19 mouse cellular contexts compared by ENCODE assay signal in the genomic region with DNA sequence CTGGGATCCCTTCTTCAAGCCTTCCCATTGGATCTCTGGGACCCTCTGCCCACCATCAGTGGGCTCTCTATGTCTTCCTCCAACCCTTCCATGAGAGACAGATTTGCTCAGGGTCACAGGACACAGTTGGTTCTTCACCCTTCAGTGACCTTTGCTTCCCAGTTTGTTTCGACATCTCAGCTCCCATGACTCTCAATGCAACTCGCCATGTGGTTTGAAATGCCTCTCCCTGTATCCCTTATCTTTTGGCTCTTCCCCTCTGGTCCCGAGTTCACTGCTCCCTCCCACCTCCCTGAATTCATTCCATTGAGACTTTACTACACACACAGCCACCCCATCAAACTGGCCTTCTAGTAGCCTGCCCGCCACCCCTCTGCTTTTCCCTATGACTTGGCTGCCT.
A peak's percentile ranks its signal among the peaks of the same experiment; 100 is the strongest.
DNase-seq lines count a peak whose midpoint lies in the region; ATAC-seq lines count a peak whose summit lies in the region.
"Had no signal": no experiment of that assay in that cellular context is flagged by ENCODE, and none has a peak within 500 bp of the region (broad histone marks: within the 10 kb centered on the region; RNA-seq: fewer than 3 reads in every experiment).

No protein-coding gene starts in this region.

- no peak overlapping the region for H3K4me2 ChIP-seq in liver, embryonic 16.5 days (ENCODE audit: low read depth, low read length)
- H3K4me2 ChIP-seq: heart, embryonic 11.5 days; hindbrain, embryonic 12.5 days; hindbrain, embryonic 15.5 days had no signal

- DNase-seq in heart, adult 11 months = peak; percentile 87
- DNase-seq in heart, embryonic 10.5 days (ENCODE audit: low spot score) = no peak
- no peak for DNase-seq in liver
- DNase-seq in yolk sac, embryonic 10.5 days (ENCODE audit: low spot score) = peak; percentile 84
- DNase-seq in forebrain, embryonic 10.5 days (ENCODE audit: extremely low spot score, low spot score) = no peak
- DNase-seq: adrenal gland, adult 2 months; adrenal gland, postnatal 14 days; cerebellum, adult 11-12 months; cerebellum, adult 8-10 months; cerebellum, postnatal 10 days; cerebellum, postnatal 36 days; gastrocnemius, postnatal 25 days; heart, adult 2 months had no signal

- peak; percentile 63 for ATAC-seq in liver, embryonic 16.5 days (ENCODE audit: low read depth)
- ATAC-seq: CD4-positive, CD25-positive, alpha-beta regulatory T cell, adult 4 months; forebrain, embryonic 14.5 days had no signal

- no peaks in the 10 kb centered on the region for H3K9me3 ChIP-seq in heart, embryonic 10.5 days
- no peaks in the 10 kb centered on the region for H3K9me3 ChIP-seq in liver, embryonic 16.5 days (replicated peaks; ENCODE audit: control insufficient read depth, low read length)
- H3K9me3 ChIP-seq in forebrain, embryonic 10.5 days = no peaks in the 10 kb centered on the region
- H3K9me3 ChIP-seq: hindbrain, embryonic 12.5 days; hindbrain, embryonic 15.5 days had no signal

- H3K27ac ChIP-seq in heart, embryonic 10.5 days = no peak overlapping the region
- no peak overlapping the region for H3K27ac ChIP-seq in liver, embryonic 16.5 days (ENCODE audit: low read length)
- H3K27ac ChIP-seq in forebrain, embryonic 10.5 days = no peak overlapping the region
- H3K27ac ChIP-seq: heart, adult 2 months; hindbrain, embryonic 12.5 days; hindbrain, embryonic 15.5 days had no signal

- no peak overlapping the region for H3K4me3 ChIP-seq in heart, embryonic 10.5 days
- H3K4me3 ChIP-seq in liver, embryonic 16.5 days (ENCODE audit: low read depth, low read length) = no peak overlapping the region
- no peak overlapping the region for H3K4me3 ChIP-seq in forebrain, embryonic 10.5 days
- H3K4me3 ChIP-seq: heart, adult 2 months; hindbrain, embryonic 12.5 days; hindbrain, embryonic 15.5 days had no signal

- no peak overlapping the region for H3K9ac ChIP-seq in liver, embryonic 16.5 days (ENCODE audit: low read depth, low read length)
- H3K9ac ChIP-seq: hindbrain, embryonic 12.5 days; hindbrain, embryonic 15.5 days had no signal

- no peaks in the 10 kb centered on the region for H3K27me3 ChIP-seq in heart, embryonic 10.5 days (ENCODE audit: insufficient read depth, poor library complexity, severe bottlenecking)
- H3K27me3 ChIP-seq in liver, embryonic 16.5 days (ENCODE audit: control insufficient read depth, insufficient read depth, low read depth, low read length) = no peaks in the 10 kb centered on the region
- H3K27me3 ChIP-seq in forebrain, embryonic 10.5 days (ENCODE audit: poor library complexity, severe bottlenecking) = no peaks in the 10 kb centered on the region
- H3K27me3 ChIP-seq: hindbrain, embryonic 12.5 days; hindbrain, embryonic 15.5 days had no signal

- peaks cover 12% of the 10 kb centered on the region for H3K4me1 ChIP-seq in heart, embryonic 10.5 days
- H3K4me1 ChIP-seq in liver, embryonic 16.5 days (ENCODE audit: control insufficient read depth, low read depth, low read length) = no peaks in the 10 kb centered on the region
- H3K4me1 ChIP-seq in forebrain, embryonic 10.5 days = no peaks in the 10 kb centered on the region
- H3K4me1 ChIP-seq: hindbrain, embryonic 12.5 days; hindbrain, embryonic 15.5 days had no signal

- H3K36me3 ChIP-seq in heart, embryonic 10.5 days = no peaks in the 10 kb centered on the region
- no peaks in the 10 kb centered on the region for H3K36me3 ChIP-seq in liver, embryonic 16.5 days (ENCODE audit: control insufficient read depth, insufficient read depth)
- no peaks in the 10 kb centered on the region for H3K36me3 ChIP-seq in forebrain, embryonic 10.5 days (replicated peaks)
- H3K36me3 ChIP-seq: hindbrain, embryonic 12.5 days; hindbrain, embryonic 15.5 days had no signal

- 43% methylated on average over 4 of the region's 4 CpGs for WGBS in heart, embryonic 10.5 days
- WGBS in liver, embryonic 16.5 days (ENCODE audit: insufficient replicate concordance) = 37% methylated on average over 4 of the region's 4 CpGs
- 78% methylated on average over 4 of the region's 4 CpGs for WGBS in forebrain, embryonic 10.5 days

Comparison
In these comparisons a context has a peak if more than half of its experiments do, and no peak if none do; other contexts are left out.
1. DNase-seq: peak in heart, adult 11 months (single experiment) and yolk sac, embryonic 10.5 days (single experiment); none in heart, embryonic 10.5 days (single experiment), liver (single experiment) and forebrain, embryonic 10.5 days (single experiment).